Comparison of ENCODE assay signal across 26 mouse cellular contexts in genomic region chr15:3611961-3612360, GRCm38 (mm10). TPM values are rescaled to one million over a fixed set of nuclear protein-coding genes. Genes with fewer than 3 reads are reported as not detected.
DNase-seq lines count a peak whose midpoint lies in the region; ATAC-seq and TF ChIP-seq lines count a peak whose summit lies in the region.
"Had no signal": no experiment of that assay in that cellular context is flagged by ENCODE, and none has a peak within 500 bp of the region (broad histone marks: within the 10 kb centered on the region; RNA-seq: fewer than 3 reads in every experiment).

No protein-coding gene starts in this region.

- no peak overlapping the region for H3K4me3 ChIP-seq in kidney, adult 2 months (ENCODE audit: insufficient read depth, low read depth, low read length)
- H3K4me3 ChIP-seq in kidney, embryonic 16.5 days (ENCODE audit: low read length) = no peak overlapping the region
- H3K4me3 ChIP-seq in myocyte = no peak overlapping the region
- no peak overlapping the region for H3K4me3 ChIP-seq in midbrain, embryonic 15.5 days
- H3K4me3 ChIP-seq: embryonic facial prominence, embryonic 13.5 days; embryonic facial prominence, embryonic 15.5 days; erythroblast, embryonic 14.5 days; forebrain, embryonic 10.5 days; forebrain, embryonic 12.5 days had no signal

- no peaks in the 10 kb centered on the region for H3K79me2 ChIP-seq in myocyte (ENCODE audit: control insufficient read depth, insufficient read depth)

- no peaks in the 10 kb centered on the region for H3K36me3 ChIP-seq in kidney, adult 2 months (ENCODE audit: control insufficient read depth, insufficient read depth, low read length)
- H3K36me3 ChIP-seq in kidney, embryonic 16.5 days (ENCODE audit: insufficient read depth, low read length) = no peaks in the 10 kb centered on the region
- no peaks in the 10 kb centered on the region for H3K36me3 ChIP-seq in myocyte (ENCODE audit: control insufficient read depth, insufficient read depth)
- H3K36me3 ChIP-seq in midbrain, embryonic 15.5 days (replicated peaks) = no peaks in the 10 kb centered on the region
- H3K36me3 ChIP-seq: embryonic facial prominence, embryonic 13.5 days; embryonic facial prominence, embryonic 15.5 days; forebrain, embryonic 10.5 days; forebrain, embryonic 12.5 days; G1E had no signal

- no peaks in the 10 kb centered on the region for H3K4me1 ChIP-seq in kidney, adult 2 months (ENCODE audit: control insufficient read depth, insufficient read depth, low read length)
- H3K4me1 ChIP-seq in kidney, embryonic 16.5 days (ENCODE audit: insufficient read depth, low read length) = no peaks in the 10 kb centered on the region
- no peaks in the 10 kb centered on the region for H3K4me1 ChIP-seq in midbrain, embryonic 15.5 days
- H3K4me1 ChIP-seq: embryonic facial prominence, embryonic 13.5 days; embryonic facial prominence, embryonic 15.5 days; forebrain, embryonic 10.5 days; forebrain, embryonic 12.5 days had no signal

- no peak for TF ChIP-seq POLR2A in kidney, adult 2 months (IDR thresholded peaks at IDR 0.05; ENCODE audit: low read depth, low read length)
- TF ChIP-seq POLR2A in myocyte (IDR thresholded peaks at IDR 0.05; ENCODE audit: insufficient read length, low read depth) = no peak

- no peak overlapping the region for H3K9ac ChIP-seq in kidney, embryonic 16.5 days (replicated peaks; ENCODE audit: low read length)
- no peak overlapping the region for H3K9ac ChIP-seq in midbrain, embryonic 15.5 days
- H3K9ac ChIP-seq: embryonic facial prominence, embryonic 13.5 days; embryonic facial prominence, embryonic 15.5 days; forebrain, embryonic 12.5 days had no signal

- TF ChIP-seq CTCF in kidney, adult 2 months (conservative IDR thresholded peaks at IDR 0.05; ENCODE audit: insufficient read depth, insufficient read length, low read depth, low read length) = no peak

- H3K9me3 ChIP-seq in kidney, embryonic 16.5 days (ENCODE audit: low read length) = no peaks in the 10 kb centered on the region
- H3K9me3 ChIP-seq in midbrain, embryonic 15.5 days = no peaks in the 10 kb centered on the region
- H3K9me3 ChIP-seq: embryonic facial prominence, embryonic 13.5 days; embryonic facial prominence, embryonic 15.5 days; forebrain, embryonic 10.5 days; forebrain, embryonic 12.5 days; G1E had no signal

- H3K4me2 ChIP-seq in kidney, embryonic 16.5 days (replicated peaks; ENCODE audit: low read depth, low read length) = no peak overlapping the region
- H3K4me2 ChIP-seq in myocyte (ENCODE audit: low read depth) = peak overlapping the region; percentile 1
- H3K4me2 ChIP-seq in midbrain, embryonic 15.5 days = no peak overlapping the region
- H3K4me2 ChIP-seq: embryonic facial prominence, embryonic 13.5 days; embryonic facial prominence, embryonic 15.5 days; forebrain, embryonic 12.5 days had no signal

- ATAC-seq in kidney, embryonic 16.5 days (ENCODE audit: low FRiP score, low TSS enrichment) = no peak
- no peak for ATAC-seq in midbrain, embryonic 15.5 days (replicated peaks)
- ATAC-seq: CD4-positive, CD25-positive, alpha-beta regulatory T cell, adult 4 months; forebrain, embryonic 14.5 days; forebrain, embryonic 16.5 days had no signal

- peak; percentile 8 for DNase-seq in kidney, adult 2 months
- peak; percentile 54 for DNase-seq in 3T3-L1 (ENCODE audit: low read depth, low spot score)
- DNase-seq in NIH3T3 (ENCODE audit: low read depth) = peak; percentile 53
- DNase-seq in cerebellum, adult 9-10 months = no peak
- DNase-seq: adrenal gland, adult 8-10 months; adrenal gland, postnatal 14 days; adrenal gland, postnatal 36 days; cerebellum, adult 11-12 months; cerebellum, adult 2 months; cerebellum, adult 9-11 months; cerebellum, postnatal 14 days; cerebellum, postnatal 36 days; embryo, embryonic 11 days had no signal

- H3K27ac ChIP-seq in kidney, adult 2 months (ENCODE audit: insufficient read depth, low read depth, low read length) = no peak overlapping the region
- no peak overlapping the region for H3K27ac ChIP-seq in kidney, embryonic 16.5 days (ENCODE audit: low read length)
- no peak overlapping the region for H3K27ac ChIP-seq in midbrain, embryonic 15.5 days
- H3K27ac ChIP-seq: embryonic facial prominence, embryonic 13.5 days; embryonic facial prominence, embryonic 15.5 days; forebrain, embryonic 10.5 days; forebrain, embryonic 12.5 days had no signal

- H3ac ChIP-seq in myocyte (ENCODE audit: control insufficient read depth, insufficient read length) = no peak overlapping the region

- no peaks in the 10 kb centered on the region for H3K27me3 ChIP-seq in kidney, adult 2 months (replicated peaks; ENCODE audit: control insufficient read depth, insufficient read depth, low read length)
- H3K27me3 ChIP-seq in kidney, embryonic 16.5 days (ENCODE audit: insufficient read depth, low read length) = no peaks in the 10 kb centered on the region
- H3K27me3 ChIP-seq in myocyte (ENCODE audit: control insufficient read depth, insufficient read depth, insufficient read length) = no peaks in the 10 kb centered on the region
- no peaks in the 10 kb centered on the region for H3K27me3 ChIP-seq in midbrain, embryonic 15.5 days (replicated peaks)
- H3K27me3 ChIP-seq: CH12.LX; embryonic facial prominence, embryonic 13.5 days; embryonic facial prominence, embryonic 15.5 days; forebrain, embryonic 12.5 days had no signal

TF ChIP-seq in myocyte, 11 proteins besides CTCF, POLR2A, EP300 and RAD21:
- TF ChIP-seq MAX (IDR thresholded peaks at IDR 0.05; ENCODE audit: low read depth) (no peak), POLR2AphosphoS2 (IDR thresholded peaks at IDR 0.05; ENCODE audit: insufficient read length, low read depth) (no peak), USF1 (IDR thresholded peaks at IDR 0.05; ENCODE audit: low read depth) (peak; percentile 49), REST (IDR thresholded peaks at IDR 0.05; ENCODE audit: insufficient read depth, insufficient read length) (no peak), TCF12 (IDR thresholded peaks at IDR 0.05; ENCODE audit: insufficient read depth, poor library complexity, severe bottlenecking) (no peak), TCF3 (IDR thresholded peaks at IDR 0.05; ENCODE audit: insufficient read length, low read depth) (no peak), MYOG (IDR thresholded peaks at IDR 0.05; ENCODE audit: control insufficient read depth in 1 of 3, insufficient read depth in 1 of 3, insufficient read length in 2 of 3, low read depth in 2 of 3) (no peak), SRF (IDR thresholded peaks at IDR 0.05; ENCODE audit: control insufficient read depth, insufficient read length, low read depth) (no peak), CEBPB (IDR thresholded peaks at IDR 0.05; ENCODE audit: insufficient read depth, poor library complexity, severe bottlenecking) (no peak), MYOD1 (IDR thresholded peaks at IDR 0.05; ENCODE audit: control insufficient read depth in 1 of 3, insufficient read length in 2 of 3, low read depth in 2 of 3) (peak in 1 of 3 experiments; percentile 34), E2F4 (IDR thresholded peaks at IDR 0.05; ENCODE audit: insufficient read depth) (no peak)
TF ChIP-seq in myocyte: peak in this region for 2.

RNA-seq across cellular contexts. Expression of gene Ghr, which starts 28.7 kb away (rescaled TPM):
- 147 and 188 TPM in 2 replicates for polyA plus RNA-seq in kidney, adult 2 months (2012; rRNA removed)
- 68.4 and 74.8 TPM in 2 replicates for polyA plus RNA-seq in kidney, embryonic 16.5 days (2015; fragmentation: Nextera tagmentation; extraction: Ambion mirVana)
- 21.3 TPM for polyA plus RNA-seq in myocyte (2012; fragmentation: generic; extraction: Trizol)
- 7.2 and 7.9 TPM in 2 replicates for polyA plus RNA-seq in midbrain, embryonic 15.5 days (2015; fragmentation: Nextera tagmentation; extraction: Ambion mirVana)
- polyA plus RNA-seq: CD4-positive, CD25-positive, alpha-beta regulatory T cell, adult 4 months; erythroblast, embryonic 14.5 days; G1E had no signal
